Mouse (Mus musculus) G1E (cell line): ENCODE data around the gene Ror2. TPM values are rescaled to one million over a fixed set of nuclear protein-coding genes. Genes with fewer than 3 reads are reported as not detected.

ENCODE experiments used
- ATAC-seq: 2 replicates; pipeline ENCODE4 v1.8.0; 2016; ENCODE audit warnings: mild to moderate bottlenecking; ENCODE audit not compliant: insufficient number of reproducible peaks, poor library complexity, low FRiP score, severe bottlenecking; ENCODE audit errors: extremely low read depth
- DNase-seq: peaks from one replicate; pipeline ENCODE4 v3.0.0; 2012; ENCODE audit warnings: low spot score
- H3K27me3 ChIP-seq: 2 replicates; pipeline ENCODE4 v1.6.1; 2012; ENCODE audit warnings: mild to moderate bottlenecking, low read length, inconsistent platforms; ENCODE audit not compliant: insufficient read depth
- H3K36me3 ChIP-seq: replicated peaks from 2 replicates; pipeline ENCODE3; 2012; ENCODE audit warnings: mild to moderate bottlenecking, inconsistent platforms
- H3K4me1 ChIP-seq: 2 replicates; pipeline ENCODE4 v1.6.1; 2012; ENCODE audit warnings: low read depth, low read length, inconsistent platforms, mixed read lengths; ENCODE audit not compliant: insufficient read depth
- H3K4me3 ChIP-seq: 2 replicates; pipeline ENCODE4 v1.5.1; 2012; ENCODE audit warnings: low read depth, mild to moderate bottlenecking, inconsistent platforms, low read length, moderate library complexity, mixed read lengths
- H3K9me3 ChIP-seq: replicated peaks from 2 replicates; pipeline ENCODE4 v1.6.1; 2012; ENCODE audit warnings: inconsistent platforms
- CTCF ChIP-seq: IDR thresholded peaks from 2 replicates; pipeline ENCODE4 v1.5.1; 2012; ENCODE audit warnings: low read depth, low read length, inconsistent platforms, mixed read lengths
- GATA1 ChIP-seq: IDR thresholded peaks from 2 replicates; pipeline ENCODE4 v1.6.1; 2012; ENCODE audit warnings: borderline replicate concordance, low read length, inconsistent platforms, mixed read lengths
- GATA2 ChIP-seq: IDR thresholded peaks from 2 replicates; pipeline ENCODE4 v1.6.1; 2012; ENCODE audit warnings: low read depth, low read length, inconsistent platforms, borderline replicate concordance
- POLR2AphosphoS5 ChIP-seq: IDR thresholded peaks from 2 replicates; pipeline ENCODE4 v1.6.1; 2012; ENCODE audit warnings: low read depth, low read length, inconsistent platforms; ENCODE audit not compliant: insufficient replicate concordance
- TAL1 ChIP-seq: conservative IDR thresholded peaks from 2 replicates; pipeline ENCODE4 v1.6.1; 2012; ENCODE audit warnings: low read depth, low read length, inconsistent platforms, mixed read lengths
- polyA plus RNA-seq: library from polyadenylated mRNA; stranded (reverse); fragments of >175 nt; gene quantifications from 2 replicates; pipeline ENCODE4 v1.2.3, GENCODE M21; 2012
- total RNA-seq, 2 experiments: library from RNA; stranded (forward) in 1 of 2; stranded (reverse) in 1 of 2; fragments of 200-1000 nt in 1 of 2; fragments of >200 nt in 1 of 2; fragmentation: Nextera tagmentation in 1 of 2; gene quantifications; 2 replicates each; pipeline ENCODE4 v1.2.3; 2014 to 2017

Ror2 gene
- total and polyA plus RNA-seq, 3 experiments, result not detected

DNA sequence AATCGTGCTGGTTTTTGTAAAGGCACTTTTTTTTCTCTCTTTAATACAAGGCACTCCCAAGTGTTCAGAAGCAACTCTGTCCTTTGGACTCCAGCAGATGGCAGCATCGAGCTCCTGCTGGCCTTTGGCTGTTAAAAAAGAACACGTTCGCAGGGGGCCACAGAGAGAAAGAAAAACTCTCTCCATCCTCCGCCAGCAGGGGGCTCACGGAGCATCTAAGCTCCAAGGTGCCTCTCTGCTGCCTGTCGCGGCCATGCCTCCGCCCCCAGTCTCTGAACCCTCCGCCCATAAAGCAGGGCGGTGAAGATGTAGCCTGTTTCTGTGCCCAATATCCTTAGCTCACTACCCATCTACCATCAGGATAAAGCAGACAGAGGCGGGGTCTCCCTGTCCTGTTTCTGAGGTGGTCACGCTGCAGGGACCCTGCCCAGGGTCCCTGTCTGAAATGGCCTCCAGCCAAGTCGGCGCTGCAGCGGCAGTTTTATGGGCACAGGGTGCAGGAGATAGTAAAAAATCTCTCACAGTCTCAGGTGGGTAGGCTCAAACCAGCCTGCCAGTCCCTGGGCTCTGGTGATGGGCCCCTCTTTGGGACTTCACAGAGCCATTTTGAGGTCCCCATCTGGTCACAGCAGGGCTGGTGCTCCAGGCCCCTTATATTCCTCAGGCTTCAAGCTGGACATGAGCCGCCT, 176.2 kb downstream of the Ror2 start:
- Histone ChIP-seq H3K9me3 (peaks cover 81% of the 10 kb centered on the region), H3K36me3 (no peaks in the 10 kb centered on the region), H3K27me3 (no peaks in the 10 kb centered on the region; the same call in 1 of the 2 replicates), H3K4me3 (no peak overlapping the region; the same call in 1 of the 2 replicates), H3K4me1 (no peaks in the 10 kb centered on the region)
- DNase-seq (no peak), ATAC-seq (no peak)
- TF ChIP-seq POLR2AphosphoS5 (no peak), GATA1 (no peak), CTCF (no peak), GATA2 (no peak), TAL1 (no peak)

GRCm38 (mm10) chr13:53106676-53107075, 179.2 kb downstream of the Ror2 start:
- Histone ChIP-seq H3K9me3 (peaks cover 80% of the 10 kb centered on the region), H3K4me1 (no peaks in the 10 kb centered on the region), H3K36me3 (no peaks in the 10 kb centered on the region), H3K4me3 (no peak overlapping the region), H3K27me3 (no peaks in the 10 kb centered on the region; the same call in 1 of the 2 replicates)
- ATAC-seq (no peak), DNase-seq (no peak)
- no peak for TF ChIP-seq CTCF
- TF ChIP-seq GATA1, result no peak
- TF ChIP-seq POLR2AphosphoS5, result no peak
- no peak for TF ChIP-seq TAL1
- TF ChIP-seq GATA2, result no peak

DNA sequence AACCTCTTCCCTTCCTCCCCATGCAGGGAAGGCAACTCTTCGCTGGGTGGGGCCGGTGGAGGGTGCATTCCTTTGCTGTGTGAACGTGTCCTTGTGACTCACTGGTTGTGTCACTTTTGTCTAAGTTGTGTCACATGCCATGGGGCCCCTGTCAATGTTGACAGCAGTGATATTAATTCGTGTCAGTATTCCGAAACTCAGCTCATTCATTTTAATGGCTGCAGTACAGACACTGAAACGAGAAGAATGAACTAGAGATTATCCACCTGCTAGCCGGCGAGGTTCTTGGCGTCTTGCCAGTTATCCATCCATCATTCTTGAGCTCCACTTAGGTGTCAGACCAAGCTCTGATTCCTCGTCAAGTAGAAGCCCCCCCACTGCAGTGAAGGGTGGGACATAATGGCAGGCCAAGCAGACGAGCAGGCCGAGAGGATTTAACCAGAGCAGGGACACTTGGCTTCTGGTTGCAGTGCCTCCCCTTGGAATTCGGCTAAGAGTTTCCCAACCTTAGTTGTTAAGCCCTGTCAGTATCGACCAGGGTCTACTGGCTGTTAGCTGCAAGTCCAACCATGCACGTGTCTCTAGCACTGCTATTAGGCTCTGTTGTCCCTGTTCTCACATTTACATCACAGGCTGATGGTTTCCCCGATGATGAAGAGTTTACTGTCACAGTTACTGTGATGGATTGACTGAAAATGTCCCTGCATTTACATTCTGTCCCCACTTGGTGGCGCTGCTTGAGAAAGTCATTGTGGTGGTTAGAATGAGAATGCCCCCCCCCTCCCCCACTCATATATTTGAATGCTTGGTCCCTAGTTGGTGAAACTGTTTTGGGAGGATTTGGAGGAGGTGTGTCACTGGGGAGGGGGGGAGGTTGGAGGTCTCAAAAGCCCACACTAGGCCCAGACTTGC, 185.9 kb downstream of the Ror2 start:
- Histone ChIP-seq H3K4me1 (no peaks in the 10 kb centered on the region), H3K36me3 (no peaks in the 10 kb centered on the region), H3K4me3 (no peak overlapping the region), H3K27me3 (no peaks in the 10 kb centered on the region), H3K9me3 (peaks cover 59% of the 10 kb centered on the region)
- TF ChIP-seq CTCF (no peak), POLR2AphosphoS5 (no peak), GATA1 (no peak), GATA2 (no peak), TAL1 (no peak)
- DNase-seq (no peak), ATAC-seq (no peak)

DNA sequence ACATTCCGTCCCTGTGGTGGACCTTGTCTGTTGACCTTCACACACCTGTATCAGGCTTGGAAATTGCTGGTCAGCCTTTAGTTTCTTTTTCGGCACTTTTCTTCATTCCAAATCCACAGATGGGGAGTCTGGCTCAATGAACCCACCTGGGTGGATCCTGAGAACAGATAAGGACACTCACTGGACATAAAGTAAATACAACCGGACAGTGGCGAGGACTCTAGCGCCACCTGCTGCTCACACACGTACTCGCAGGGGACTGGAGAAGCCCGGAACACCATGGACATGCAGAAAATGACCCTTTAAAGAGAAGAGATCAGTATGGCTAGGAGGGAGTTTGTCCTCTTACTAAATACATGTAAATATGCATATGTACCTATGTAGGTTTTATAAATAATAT, 189.3 kb downstream of the Ror2 start:
- no peak for ATAC-seq
- H3K9me3 ChIP-seq, result peaks cover 54% of the 10 kb centered on the region
- H3K36me3 ChIP-seq, result no peaks in the 10 kb centered on the region
- DNase-seq, result no peak
- no peak overlapping the region for H3K4me3 ChIP-seq
- TF ChIP-seq GATA2 (no peak), CTCF (no peak), POLR2AphosphoS5 (no peak), GATA1 (no peak), TAL1 (no peak)
- no peaks in the 10 kb centered on the region for H3K4me1 ChIP-seq
- no peaks in the 10 kb centered on the region for H3K27me3 ChIP-seq

DNA sequence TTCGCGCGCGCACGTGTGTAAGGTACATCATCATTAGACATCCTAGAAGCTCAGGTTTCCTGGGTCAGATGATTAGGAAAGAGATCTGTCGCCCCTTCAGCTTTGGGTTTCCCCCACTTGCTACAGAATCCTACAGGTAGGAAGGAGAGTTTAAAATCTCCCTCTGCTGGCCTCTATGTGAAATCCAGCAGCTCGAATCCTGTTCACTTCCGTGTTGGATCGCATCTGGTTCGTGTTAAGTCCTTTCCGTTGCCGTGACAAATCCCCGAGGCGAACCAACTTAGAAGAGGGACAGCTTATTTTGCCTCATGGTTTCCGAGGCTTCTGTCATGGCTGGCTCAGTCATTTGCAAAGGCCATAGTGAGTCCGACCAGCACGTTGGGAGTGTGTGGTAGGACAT, 190.7 kb downstream of the Ror2 start:
- no peaks in the 10 kb centered on the region for H3K36me3 ChIP-seq
- ATAC-seq (no peak), DNase-seq (no peak)
- no peaks in the 10 kb centered on the region for H3K4me1 ChIP-seq
- H3K27me3 ChIP-seq, result no peaks in the 10 kb centered on the region
- no peak for TF ChIP-seq POLR2AphosphoS5
- TF ChIP-seq GATA2, result no peak
- no peak for TF ChIP-seq TAL1
- TF ChIP-seq CTCF, result no peak
- no peak for TF ChIP-seq GATA1
- H3K9me3 ChIP-seq, result peaks cover 58% of the 10 kb centered on the region
- no peak overlapping the region for H3K4me3 ChIP-seq

DNA sequence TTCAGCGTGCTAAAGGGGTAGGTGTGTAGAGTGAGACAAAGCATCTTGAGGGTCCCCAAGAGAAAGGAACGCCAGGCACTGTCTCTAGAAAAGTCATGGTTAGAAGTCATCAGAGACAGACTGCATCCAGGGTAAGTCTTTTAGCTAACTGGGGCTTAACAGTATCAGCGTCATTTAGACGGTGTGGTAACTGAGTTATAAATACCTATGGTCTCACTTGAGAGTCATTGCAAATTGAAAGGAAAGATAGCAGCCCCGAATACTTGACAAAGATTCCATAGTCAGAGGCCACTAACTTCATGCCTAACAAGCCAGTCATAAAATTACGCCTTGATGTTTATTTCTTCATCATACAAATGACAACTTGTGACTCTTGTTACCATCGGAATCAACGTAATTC, 191.3 kb downstream of the Ror2 start:
- Histone ChIP-seq H3K27me3 (no peaks in the 10 kb centered on the region), H3K4me3 (no peak overlapping the region), H3K9me3 (peaks cover 57% of the 10 kb centered on the region), H3K36me3 (no peaks in the 10 kb centered on the region), H3K4me1 (no peaks in the 10 kb centered on the region)
- TF ChIP-seq POLR2AphosphoS5, result no peak
- TF ChIP-seq GATA2, result no peak
- TF ChIP-seq CTCF, result no peak
- TF ChIP-seq TAL1, result no peak
- no peak for TF ChIP-seq GATA1
- ATAC-seq, result no peak
- no peak for DNase-seq
